Mouse (Mus musculus) cortical plate, adult 2 months (tissue): ENCODE results near the gene Tspan18.

ENCODE experiments used
- CTCF ChIP-seq: fragments of 200-500 bp; IDR thresholded peaks from 2 replicates; pipeline ENCODE4 v1.5.1; 2011; ENCODE audit warnings: mild to moderate bottlenecking, control low read depth, low read length; ENCODE audit not compliant: insufficient read depth; ENCODE audit errors: extremely low read depth
- POLR2A ChIP-seq: fragments of 200-500 bp; IDR thresholded peaks from 2 replicates; pipeline ENCODE4 v1.6.1; 2011; ENCODE audit warnings: mild to moderate bottlenecking, low read length, control low read depth; ENCODE audit not compliant: insufficient read depth; ENCODE audit errors: extremely low read depth

GRCm38 (mm10) chr2:93347018-93347417 is 12.7 kb upstream of the Tspan18 start:
- no peak for TF ChIP-seq POLR2A
- TF ChIP-seq CTCF: no peak
